Mouse (Mus musculus) CD4-positive, CD25-positive, alpha-beta regulatory T cell, adult 4 months (primary cell): ENCODE measurements around the gene Aff3. TPM values are rescaled to one million over a fixed set of nuclear protein-coding genes. Genes with fewer than 3 reads are reported as not detected.
A peak's percentile ranks its signal among the peaks of the same experiment; 100 is the strongest.

Experiments used
- ATAC-seq: one replicate; pipeline ENCODE4 v1.8.0; 2017
- polyA plus RNA-seq, 2 experiments: library from polyadenylated mRNA; unstranded; fragments of 100-300 nt; shearing (Covaris generic); gene quantifications; one replicate each; pipeline ENCODE4 v1.2.1; 2017

Gene Aff3
- polyA plus RNA-seq, 2 experiments from 2014 or later, result 11.9 to 15.1 TPM

GRCm38 (mm10) chr1:38222160-38222559 is 442.6 kb downstream of the Aff3 start:
- ATAC-seq, result no peak

- no peak for ATAC-seq
These were observed 443.3 kb downstream of the Aff3 start for GRCm38 (mm10) chr1:38221431-38221830.

GRCm38 (mm10) chr1:38217912-38218795 is 446.6 kb downstream of the Aff3 start:
- no peak for ATAC-seq

GRCm38 (mm10) chr1:38217098-38217497 is 447.7 kb downstream of the Aff3 start:
- ATAC-seq, result no peak

- no peak for ATAC-seq
These were observed 451.4 kb downstream of the Aff3 start for GRCm38 (mm10) chr1:38213377-38213776.

GRCm38 (mm10) chr1:38212386-38212785 is 452.4 kb downstream of the Aff3 start:
- no peak for ATAC-seq

- no peak for ATAC-seq
These were observed 462.1 kb downstream of the Aff3 start for GRCm38 (mm10) chr1:38202475-38203183.

GRCm38 (mm10) chr1:38201796-38202195 is 463.0 kb downstream of the Aff3 start:
- ATAC-seq, result no peak

GRCm38 (mm10) chr1:38199669-38200635 is 464.8 kb downstream of the Aff3 start:
- ATAC-seq, result no peak

GRCm38 (mm10) chr1:38198393-38199029 is 466.2 kb downstream of the Aff3 start:
- ATAC-seq, result no peak

GRCm38 (mm10) chr1:38197145-38197682 is 467.5 kb downstream of the Aff3 start:
- no peak for ATAC-seq

GRCm38 (mm10) chr1:38195721-38196120 is 469.0 kb downstream of the Aff3 start:
- no peak for ATAC-seq

GRCm38 (mm10) chr1:38186227-38186545 is 478.6 kb downstream of the Aff3 start:
- ATAC-seq, result no peak

- ATAC-seq, result peak; percentile 41
These were observed 479.1 kb downstream of the Aff3 start for GRCm38 (mm10) chr1:38185517-38186226.

- no peak for ATAC-seq
These were observed 483.7 kb downstream of the Aff3 start for GRCm38 (mm10) chr1:38181020-38181550.

- no peak for ATAC-seq
These were observed 485.8 kb downstream of the Aff3 start for GRCm38 (mm10) chr1:38178929-38179328.

GRCm38 (mm10) chr1:38176077-38176476 is 488.7 kb downstream of the Aff3 start:
- ATAC-seq, result no peak

- no peak for ATAC-seq
These were observed 492.9 kb downstream of the Aff3 start for GRCm38 (mm10) chr1:38171874-38172273.

- no peak for ATAC-seq
These were observed 499.1 kb downstream of the Aff3 start for GRCm38 (mm10) chr1:38165696-38166095.

GRCm38 (mm10) chr1:38150086-38150485 is 514.7 kb downstream of the Aff3 start:
- no peak for ATAC-seq

GRCm38 (mm10) chr1:38146008-38146407 is 518.7 kb downstream of the Aff3 start:
- ATAC-seq, result no peak
